Mouse (Mus musculus) neural tube, embryonic 12.5 days (tissue): ENCODE measurements at regions not wholly inside any gene's neighbourhood (a gene's known extent, or its start where the extent isn't known, plus 50 kb on each side); places are given as distances from the start of the nearest gene placed in this dataset.
"Not testable (repeated sequence)": the region's sequence is repeated elsewhere in the genome, so short reads cannot be mapped to it uniquely, and the experiment has no call there.

Source experiments
- ATAC-seq: fragments of 200-750 bp; cut with Nextera tagmentation; 2 replicates; pipeline ENCODE4 v1.8.0; 2017; ENCODE audit warnings: low read depth, mild to moderate bottlenecking, moderate TSS enrichment, moderate library complexity; ENCODE audit not compliant: low FRiP score
- H3K27ac ChIP-seq: fragments of 300-500 bp; sonication (generic); 2 replicates; pipeline ENCODE4 v1.5.1; 2016
- H3K27me3 ChIP-seq: fragments of 300-500 bp; sonication (generic); replicated peaks from 2 replicates; pipeline ENCODE4 v1.6.1; 2016; ENCODE audit warnings: mild to moderate bottlenecking
- H3K36me3 ChIP-seq: fragments of 300-500 bp; sonication (generic); 2 replicates; pipeline ENCODE4 v1.6.1; 2016; ENCODE audit warnings: mild to moderate bottlenecking
- H3K4me1 ChIP-seq: fragments of 300-500 bp; sonication (generic); 2 replicates; pipeline ENCODE4 v1.6.1; 2016
- H3K4me2 ChIP-seq: fragments of 300-500 bp; sonication (generic); replicated peaks from 2 replicates; pipeline ENCODE4 v1.6.1; 2016; ENCODE audit warnings: mild to moderate bottlenecking
- H3K4me3 ChIP-seq: fragments of 300-500 bp; sonication (generic); 2 replicates; pipeline ENCODE4 v1.5.1; 2016
- H3K9ac ChIP-seq: fragments of 300-500 bp; sonication (generic); 2 replicates; pipeline ENCODE4 v1.6.1; 2016; ENCODE audit warnings: mild to moderate bottlenecking
- H3K9me3 ChIP-seq: fragments of 300-500 bp; sonication (generic); 2 replicates; pipeline ENCODE4 v1.6.1; 2016; ENCODE audit warnings: mild to moderate bottlenecking
- whole genome bisulfite sequencing: fragments of 180-500 bp; shearing (Covaris S2); methylation state at CpG from one replicate; pipeline ENCODE4 v1.1.7; 2016; 5-methylcytosine and 5-hydroxymethylcytosine counted together

DNA sequence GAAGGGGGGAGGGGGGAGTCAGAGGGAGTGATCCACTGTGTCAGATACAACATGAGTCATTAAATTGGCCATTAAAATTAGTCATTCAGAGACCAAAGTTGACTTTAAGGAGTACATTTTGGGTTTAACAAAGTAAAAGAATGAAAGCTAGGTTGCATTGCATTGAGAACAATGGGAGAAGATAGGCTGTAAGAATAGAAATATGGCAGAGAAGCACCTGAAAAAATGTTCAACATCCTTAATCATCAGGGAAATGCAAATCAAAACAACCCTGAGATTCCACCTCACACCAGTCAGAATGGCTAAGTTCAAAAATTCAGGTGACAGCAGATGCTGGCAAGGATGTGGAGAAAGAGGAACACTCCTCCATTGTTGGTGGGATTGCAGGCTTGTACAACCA lies 202.0 kb upstream of the Zpld1 start:
- ATAC-seq, H3K9me3 ChIP-seq, H3K4me1 ChIP-seq: not testable (repeated sequence)

DNA sequence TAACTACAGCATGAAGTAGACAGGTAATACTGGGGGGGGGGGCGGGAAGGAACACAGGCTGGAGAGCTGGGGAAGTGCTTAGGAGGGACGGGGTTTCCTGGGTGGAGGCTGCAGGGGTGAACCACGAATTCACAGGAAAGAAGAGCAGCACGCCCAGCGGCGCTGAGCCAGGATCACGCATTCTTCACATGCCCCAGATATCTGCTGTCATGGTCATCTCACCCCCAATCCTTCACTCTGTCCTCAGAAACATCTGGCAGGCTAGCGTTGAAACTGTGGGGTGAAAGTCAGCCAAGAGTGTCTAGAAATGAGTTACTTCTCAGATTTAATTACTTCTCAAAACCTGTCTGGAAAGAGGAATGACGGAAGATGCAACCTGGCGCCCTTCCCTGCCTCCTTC lies 197.3 kb upstream of the Zpld1 start:
- Histone ChIP-seq H3K4me1 (no peaks in the 10 kb centered on the region), H3K9ac (no peak overlapping the region), H3K27ac (no peak overlapping the region), H3K27me3 (no peaks in the 10 kb centered on the region), H3K4me3 (no peak overlapping the region), H3K9me3 (peaks cover 6% of the 10 kb centered on the region; the same call in 1 of the 2 replicates), H3K4me2 (no peak overlapping the region), H3K36me3 (no peaks in the 10 kb centered on the region)
- ATAC-seq: no peak
- 86% methylated on average over 10 of the region's 10 CpGs for WGBS

More for the DNA sequence above, 202.0 kb upstream of the Zpld1 start:
- not testable (repeated sequence) for H3K36me3 ChIP-seq, H3K4me3 ChIP-seq, H3K9ac ChIP-seq, H3K27me3 ChIP-seq, H3K4me2 ChIP-seq, H3K27ac ChIP-seq

DNA sequence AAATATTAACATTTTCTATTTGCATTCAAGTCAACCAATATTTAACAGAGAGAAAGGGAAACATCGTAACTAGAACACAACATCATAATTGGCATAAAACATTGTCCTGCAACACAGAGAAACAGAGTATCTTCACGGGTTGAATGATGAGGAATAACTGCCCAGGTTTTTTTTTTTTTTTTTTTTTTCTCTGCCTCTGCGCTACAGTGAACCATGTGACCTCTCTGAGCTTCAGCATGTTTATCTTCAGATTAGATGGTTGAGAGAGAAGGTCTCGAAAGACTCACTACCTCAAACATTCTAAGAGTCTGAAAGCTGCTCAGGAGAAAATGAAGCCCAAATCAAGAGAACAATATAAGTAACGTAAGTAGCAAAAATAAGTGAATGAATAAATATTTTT lies 196.4 kb upstream of the Zpld1 start:
- Histone ChIP-seq H3K27ac (no peak overlapping the region), H3K27me3 (no peaks in the 10 kb centered on the region), H3K4me2 (no peak overlapping the region), H3K9me3 (peaks cover 6% of the 10 kb centered on the region; the same call in 1 of the 2 replicates), H3K36me3 (no peaks in the 10 kb centered on the region), H3K4me1 (no peaks in the 10 kb centered on the region), H3K9ac (no peak overlapping the region), H3K4me3 (no peak overlapping the region)
- WGBS: 92% methylated on average over 5 of the region's 5 CpGs
- ATAC-seq: no peak

DNA sequence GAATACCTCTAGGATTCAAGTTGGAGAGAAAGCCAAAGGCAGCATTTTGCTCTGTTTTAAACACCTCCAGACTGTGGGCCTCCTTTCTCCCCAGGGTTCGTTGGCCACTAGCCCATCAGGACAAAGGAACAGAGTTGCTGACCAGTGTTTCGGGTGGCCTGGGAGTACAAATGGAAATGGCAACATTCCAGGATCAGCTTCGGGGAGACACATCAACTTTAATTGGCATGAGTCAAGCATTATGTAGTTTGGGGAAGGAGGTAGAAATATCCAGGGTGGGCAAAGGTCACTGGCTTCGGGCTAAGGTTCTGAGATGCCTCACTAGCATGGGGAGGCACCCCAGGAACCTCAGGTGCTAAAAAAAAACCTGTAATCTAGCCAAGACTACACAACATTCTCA lies 194.3 kb upstream of the Zpld1 start:
- no peak overlapping the region for H3K4me2 ChIP-seq
- no peaks in the 10 kb centered on the region for H3K36me3 ChIP-seq
- H3K4me1 ChIP-seq: no peaks in the 10 kb centered on the region
- H3K4me3 ChIP-seq: no peak overlapping the region
- H3K9ac ChIP-seq: no peak overlapping the region
- WGBS: 87% methylated on average over 4 of the region's 4 CpGs
- H3K27ac ChIP-seq: no peak overlapping the region
- ATAC-seq: no peak
- H3K27me3 ChIP-seq: no peaks in the 10 kb centered on the region
- H3K9me3 ChIP-seq: peaks cover 6% of the 10 kb centered on the region; the same call in 1 of the 2 replicates

DNA sequence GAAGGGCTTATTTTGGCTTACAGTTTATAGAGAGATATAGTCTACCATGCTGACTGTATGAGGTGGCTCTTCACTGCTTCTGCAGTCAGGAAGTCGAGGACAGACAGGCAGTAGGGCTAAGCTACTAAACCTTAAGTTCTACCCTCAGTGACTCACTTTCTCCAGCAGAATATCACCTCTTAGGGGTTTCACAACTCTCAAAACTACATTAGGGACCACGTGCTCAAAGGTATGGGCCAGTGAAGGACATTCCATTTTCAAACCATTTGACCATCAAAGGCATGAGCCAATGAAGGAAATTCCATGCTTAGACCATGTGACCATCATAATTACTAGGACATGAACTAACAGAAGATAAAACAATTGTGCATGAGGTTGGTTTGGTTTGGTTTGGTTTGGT lies 186.6 kb upstream of the Zpld1 start:
- no peak for ATAC-seq

DNA sequence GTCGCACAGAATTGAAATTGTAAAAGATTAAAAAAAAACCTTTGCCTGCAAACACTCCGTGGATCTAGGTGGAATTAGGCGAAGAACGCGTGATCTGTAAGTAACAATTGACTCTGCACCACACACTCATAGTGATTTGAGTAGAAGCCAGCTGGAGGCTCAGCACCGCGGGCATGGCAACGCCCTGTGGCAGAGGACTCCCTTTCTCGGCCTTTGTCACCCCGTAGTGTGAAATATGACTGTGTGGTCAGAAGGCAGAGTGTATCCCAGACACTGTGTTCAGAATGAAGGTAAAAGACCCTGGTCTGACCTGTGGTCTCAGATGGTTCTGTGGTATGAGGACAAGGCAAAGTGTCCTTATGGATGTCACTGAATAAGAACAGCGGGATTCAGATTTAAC lies 183.0 kb upstream of the Zpld1 start:
- Histone ChIP-seq H3K9ac (no peak overlapping the region), H3K9me3 (no peaks in the 10 kb centered on the region), H3K36me3 (no peaks in the 10 kb centered on the region), H3K27ac (no peak overlapping the region), H3K27me3 (no peaks in the 10 kb centered on the region), H3K4me2 (no peak overlapping the region), H3K4me1 (no peaks in the 10 kb centered on the region), H3K4me3 (no peak overlapping the region)
- ATAC-seq: peak; percentile 24; the same call in 1 of the 2 replicates
- WGBS: 53% methylated on average over 11 of the region's 11 CpGs

More for the DNA sequence above, 186.6 kb upstream of the Zpld1 start:
- Histone ChIP-seq H3K36me3 (no peaks in the 10 kb centered on the region), H3K9ac (no peak overlapping the region), H3K27me3 (no peaks in the 10 kb centered on the region), H3K9me3 (no peaks in the 10 kb centered on the region), H3K4me1 (no peaks in the 10 kb centered on the region), H3K4me3 (no peak overlapping the region), H3K4me2 (no peak overlapping the region), H3K27ac (no peak overlapping the region)
- WGBS: 81% methylated on average over 2 of the region's 2 CpGs

DNA sequence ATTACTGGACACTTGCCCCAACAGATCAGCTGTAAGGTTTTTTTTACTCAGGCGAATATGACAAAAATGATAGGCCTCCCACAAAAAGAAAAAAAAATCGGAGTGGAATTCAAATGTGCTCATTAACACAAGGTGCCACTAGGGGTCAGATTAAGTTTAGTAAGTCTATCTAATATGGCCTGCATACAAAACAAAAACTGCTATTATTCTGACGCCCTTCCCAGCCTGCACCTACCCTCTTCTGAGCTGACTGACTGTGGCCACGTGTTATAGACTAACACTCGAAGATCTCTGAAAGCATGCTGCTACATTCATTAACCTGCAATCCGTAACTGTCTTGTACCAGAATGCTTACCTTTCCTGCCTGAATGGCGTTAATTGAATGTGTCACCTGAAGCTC lies 182.5 kb upstream of the Zpld1 start:
- Histone ChIP-seq H3K4me2 (no peak overlapping the region), H3K4me3 (no peak overlapping the region)

DNA sequence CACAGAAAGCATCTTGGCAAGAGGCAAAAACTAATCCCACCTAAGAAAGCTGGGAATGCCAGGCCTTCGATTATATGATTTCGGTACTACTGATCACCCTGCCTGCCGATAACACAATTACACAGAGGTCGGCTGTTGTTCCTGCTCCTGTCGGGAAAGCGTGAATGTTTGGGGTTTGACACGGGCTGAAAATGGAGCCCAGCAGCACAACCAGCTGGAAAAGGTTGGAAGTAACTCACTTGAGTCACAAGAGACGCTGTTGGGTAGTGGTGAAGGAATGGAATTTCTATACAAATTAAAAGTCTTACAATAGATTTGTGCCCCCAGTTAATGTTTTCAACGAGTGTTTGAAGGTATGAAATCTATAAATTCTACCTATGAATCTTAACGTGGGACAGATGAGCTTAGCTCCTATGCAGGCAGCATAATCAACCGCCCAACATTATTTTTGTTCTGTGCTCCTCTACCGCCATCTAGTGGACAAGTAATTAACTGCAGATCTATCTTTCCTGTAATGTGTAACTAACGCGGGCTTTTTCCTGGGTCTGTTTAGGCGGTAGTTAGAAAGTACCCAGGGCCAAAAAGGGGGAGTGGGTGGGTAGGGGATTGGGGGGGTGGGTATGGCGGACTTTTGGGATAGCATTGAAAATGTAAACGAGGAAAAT lies 178.9 kb upstream of the Zpld1 start:
- 29% methylated on average over 17 of the region's 17 CpGs for WGBS
- ATAC-seq: peak; percentile 59

More for the DNA sequence above, 182.5 kb upstream of the Zpld1 start:
- no peak overlapping the region for H3K9ac ChIP-seq
- no peaks in the 10 kb centered on the region for H3K4me1 ChIP-seq
- H3K27ac ChIP-seq: no peak overlapping the region
- no peaks in the 10 kb centered on the region for H3K36me3 ChIP-seq
- H3K27me3 ChIP-seq: no peaks in the 10 kb centered on the region
- ATAC-seq: peak; percentile 63
- no peaks in the 10 kb centered on the region for H3K9me3 ChIP-seq
- WGBS: 45% methylated on average over 7 of the region's 7 CpGs

DNA sequence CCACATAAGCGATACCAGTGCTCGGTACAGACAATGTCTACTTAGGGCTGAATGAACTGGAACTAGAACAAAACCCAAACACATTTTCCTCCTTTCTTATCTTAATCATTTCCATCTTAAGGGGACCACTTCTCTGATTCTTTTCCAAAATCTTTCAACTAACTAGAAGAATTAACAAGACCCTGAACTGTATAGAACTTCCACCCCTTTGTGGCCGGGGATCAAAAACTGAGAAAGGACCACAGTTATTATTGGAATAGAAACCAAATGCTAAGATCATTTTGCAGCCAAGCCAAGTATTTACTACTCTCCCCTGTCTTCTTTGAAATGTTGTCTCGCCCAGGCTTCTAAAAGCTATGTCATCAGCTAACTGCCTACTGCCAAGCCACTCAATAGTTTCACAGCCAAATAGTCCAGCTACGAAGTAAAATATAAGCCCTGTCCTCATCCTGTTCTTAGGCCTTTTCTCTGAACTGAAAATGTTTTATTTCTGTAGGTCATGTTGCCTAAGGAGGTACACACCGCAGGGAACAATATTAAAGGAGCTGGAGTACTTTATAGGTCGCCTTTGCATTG lies 177.3 kb upstream of the Zpld1 start:
- Histone ChIP-seq H3K9me3 (no peaks in the 10 kb centered on the region), H3K4me2 (no peak overlapping the region), H3K4me1 (peaks cover 5% of the 10 kb centered on the region; the same call in 1 of the 2 replicates), H3K9ac (no peak overlapping the region), H3K27me3 (no peaks in the 10 kb centered on the region), H3K4me3 (no peak overlapping the region), H3K36me3 (no peaks in the 10 kb centered on the region), H3K27ac (no peak overlapping the region)
- ATAC-seq: no peak
- 79% methylated on average over 7 of the region's 7 CpGs for whole genome bisulfite sequencing

More for the DNA sequence above, 178.9 kb upstream of the Zpld1 start:
- no peak overlapping the region for H3K4me2 ChIP-seq
- no peak overlapping the region for H3K4me3 ChIP-seq
- no peaks in the 10 kb centered on the region for H3K9me3 ChIP-seq
- H3K4me1 ChIP-seq: no peaks in the 10 kb centered on the region
- H3K9ac ChIP-seq: no peak overlapping the region
- no peaks in the 10 kb centered on the region for H3K36me3 ChIP-seq
- no peak overlapping the region for H3K27ac ChIP-seq
- H3K27me3 ChIP-seq: no peaks in the 10 kb centered on the region

DNA sequence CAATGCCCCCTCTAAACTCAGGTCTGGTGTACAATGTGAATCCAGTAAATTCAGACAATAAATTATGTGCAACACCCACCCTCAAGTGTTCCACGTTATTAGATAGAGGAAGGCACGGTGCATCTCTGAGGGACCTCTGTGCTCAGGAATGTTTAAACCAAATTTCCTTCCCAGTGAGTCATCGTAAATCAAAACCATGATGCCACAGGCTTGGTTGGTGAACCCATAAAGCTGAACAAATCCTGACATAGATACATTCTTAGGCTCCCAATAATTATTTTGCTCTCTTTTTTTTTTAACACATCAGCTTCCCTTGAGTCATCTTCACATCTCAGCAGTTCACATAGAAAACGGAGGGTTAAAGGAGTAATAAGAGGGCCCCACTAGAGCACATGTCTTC lies 173.6 kb upstream of the Zpld1 start:
- Histone ChIP-seq H3K4me2 (no peak overlapping the region), H3K36me3 (no peaks in the 10 kb centered on the region), H3K9me3 (no peaks in the 10 kb centered on the region), H3K9ac (no peak overlapping the region), H3K4me1 (peaks cover 5% of the 10 kb centered on the region; the same call in 1 of the 2 replicates), H3K27ac (no peak overlapping the region), H3K4me3 (no peak overlapping the region), H3K27me3 (no peaks in the 10 kb centered on the region)
- no peak for ATAC-seq
- 52% methylated on average over 4 of the region's 4 CpGs for WGBS

DNA sequence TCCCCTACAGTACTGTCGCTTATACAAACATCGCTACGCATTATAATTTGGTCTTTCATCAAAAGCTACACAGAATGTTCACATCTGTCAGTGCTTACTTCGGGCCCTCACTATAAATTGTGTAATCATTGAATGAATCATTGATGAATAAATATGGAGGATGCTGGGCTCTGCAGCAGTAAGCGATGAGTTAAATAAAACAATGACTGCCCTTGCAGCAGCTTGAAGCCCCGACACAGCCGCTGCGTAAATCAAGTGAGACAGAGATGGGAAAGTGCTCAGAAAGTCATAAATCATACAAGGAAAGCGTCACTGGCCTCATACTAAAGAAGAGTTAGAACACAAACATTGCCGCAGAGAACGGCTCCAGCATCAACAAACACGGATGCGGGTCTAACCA lies 172.9 kb upstream of the Zpld1 start:
- H3K4me1 ChIP-seq: peaks cover 5% of the 10 kb centered on the region; the same call in 1 of the 2 replicates
- ATAC-seq: 0 out of 2 replicates have a peak, but pooled peaks have one; percentile 22
- 0 out of 2 replicates have a peak overlapping the region, but pooled peaks have one; percentile 1 for H3K4me2 ChIP-seq
- no peaks in the 10 kb centered on the region for H3K36me3 ChIP-seq
- H3K4me3 ChIP-seq: no peak overlapping the region
- no peak overlapping the region for H3K27ac ChIP-seq
- H3K9ac ChIP-seq: no peak overlapping the region
- no peaks in the 10 kb centered on the region for H3K27me3 ChIP-seq
- 45% methylated on average over 13 of the region's 13 CpGs for WGBS
- no peaks in the 10 kb centered on the region for H3K9me3 ChIP-seq

DNA sequence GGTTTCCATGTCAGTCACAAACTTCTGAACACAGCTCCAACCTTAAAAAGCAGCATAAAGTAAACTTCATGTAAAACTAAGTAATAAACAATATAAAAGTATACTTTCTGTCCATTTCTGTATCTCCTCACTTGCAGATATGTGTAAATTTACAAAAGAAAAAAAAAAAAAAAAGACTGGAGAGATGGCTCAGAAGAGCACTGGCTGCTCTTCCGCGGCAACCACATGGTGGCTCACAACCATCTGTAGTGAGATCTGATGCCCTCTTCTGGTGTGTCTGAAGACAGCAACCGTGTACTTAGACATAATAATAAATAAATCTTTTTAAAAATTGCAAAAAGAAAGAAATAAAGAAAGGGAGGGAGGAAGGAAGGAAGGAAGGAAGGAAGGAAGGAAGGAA lies 171.9 kb upstream of the Zpld1 start:
- 68% methylated on average over 3 of the region's 3 CpGs for WGBS
- Histone ChIP-seq H3K4me3 (no peak overlapping the region), H3K9me3 (no peaks in the 10 kb centered on the region), H3K27ac (no peak overlapping the region), H3K4me1 (peaks cover 5% of the 10 kb centered on the region; the same call in 1 of the 2 replicates), H3K9ac (no peak overlapping the region), H3K36me3 (no peaks in the 10 kb centered on the region), H3K4me2 (no peak overlapping the region), H3K27me3 (no peaks in the 10 kb centered on the region)
- no peak for ATAC-seq
